Mouse (Mus musculus) forebrain, embryonic 14.5 days (tissue): ENCODE results near the gene Rpl9-ps1. TPM values are rescaled to one million over a fixed set of nuclear protein-coding genes. Genes with fewer than 3 reads are reported as not detected.

Source experiments
- ATAC-seq: fragments of 200-750 bp; cut with Nextera tagmentation; 2 replicates; pipeline ENCODE4 v1.8.0; 2017; ENCODE audit warnings: mild to moderate bottlenecking, moderate library complexity
- DNase-seq: peaks from one replicate; pipeline ENCODE4 v3.0.0-alpha.2; 2015; ENCODE audit warnings: low spot score
- H3K27ac ChIP-seq: fragments of 300-500 bp; sonication (generic); 2 replicates; pipeline ENCODE4 v1.5.1; 2014; ENCODE audit warnings: low read depth, mild to moderate bottlenecking, control low read depth, low read length, moderate library complexity
- H3K27me3 ChIP-seq: fragments of 300-500 bp; sonication (generic); replicated peaks from 2 replicates; pipeline ENCODE4 v1.6.1; 2014; ENCODE audit warnings: low read length, control low read depth, mixed read lengths; ENCODE audit not compliant: control insufficient read depth, insufficient read depth
- H3K36me3 ChIP-seq: fragments of 300-500 bp; sonication (generic); 2 replicates; pipeline ENCODE4 v1.6.1; 2014; ENCODE audit warnings: low read length, control low read depth; ENCODE audit not compliant: control insufficient read depth, insufficient read depth
- H3K4me1 ChIP-seq: fragments of 300-500 bp; sonication (generic); 2 replicates; pipeline ENCODE4 v1.6.1; 2014; ENCODE audit warnings: antibody characterized with exemption, low read length, control low read depth; ENCODE audit not compliant: control insufficient read depth, insufficient read depth
- H3K4me2 ChIP-seq: fragments of 300-500 bp; sonication (generic); 2 replicates; pipeline ENCODE4 v1.6.1; 2014; ENCODE audit warnings: mild to moderate bottlenecking, control low read depth, low read length
- H3K4me3 ChIP-seq: fragments of 300-500 bp; sonication (generic); 2 replicates; pipeline ENCODE4 v1.5.1; 2014; ENCODE audit warnings: low read depth, low read length, control low read depth
- H3K9ac ChIP-seq: fragments of 300-500 bp; sonication (generic); 2 replicates; pipeline ENCODE4 v1.6.1; 2014; ENCODE audit warnings: mild to moderate bottlenecking, low read length, control low read depth, moderate library complexity
- H3K9me3 ChIP-seq: fragments of 300-500 bp; sonication (generic); replicated peaks from 2 replicates; pipeline ENCODE4 v1.6.1; 2016; ENCODE audit warnings: low read length, control low read depth, mixed read lengths; ENCODE audit not compliant: control insufficient read depth
- WGBS: fragments of 180-500 bp; shearing (Covaris S2); extraction: QIAGEN DNeasy Blood & Tissue Kit; methylation state at CpG from one replicate; pipeline ENCODE4 v1.1.7; 2014; 5-methylcytosine and 5-hydroxymethylcytosine counted together
- polyA plus RNA-seq: library from polyadenylated mRNA; unstranded; fragments of >200 nt; fragmentation: Nextera tagmentation; extraction: Ambion mirVana; gene quantifications from 2 replicates; pipeline ENCODE4 v1.2.1, GENCODE M21; 2014

Gene Rpl9-ps1
- polyA plus RNA-seq, 1 experiment from 2014 or later = not detected

- Histone ChIP-seq H3K4me1 (no peaks in the 10 kb centered on the region), H3K4me2 (no peak overlapping the region), H3K4me3 (no peak overlapping the region), H3K27ac (no peak overlapping the region), H3K27me3 (no peaks in the 10 kb centered on the region), H3K9ac (no peak overlapping the region), H3K9me3 (no peaks in the 10 kb centered on the region), H3K36me3 (no peaks in the 10 kb centered on the region)
- WGBS = 32% methylated on average over 4 of the region's 4 CpGs
- DNase-seq (peak; percentile 40), ATAC-seq (no peak)
Observed at GRCm38 (mm10) chr11:83634425-83634824, 11.0 kb downstream of the Rpl9-ps1 start.

- Histone ChIP-seq H3K9me3 (no peaks in the 10 kb centered on the region), H3K4me3 (no peak overlapping the region), H3K4me1 (no peaks in the 10 kb centered on the region), H3K27ac (no peak overlapping the region), H3K4me2 (no peak overlapping the region), H3K36me3 (no peaks in the 10 kb centered on the region), H3K9ac (no peak overlapping the region), H3K27me3 (no peaks in the 10 kb centered on the region)
- 82% methylated on average over 4 of the region's 4 CpGs for whole genome bisulfite sequencing
- ATAC-seq (no peak), DNase-seq (no peak)
Observed at GRCm38 (mm10) chr11:83632744-83633143, 12.7 kb downstream of the Rpl9-ps1 start.

- no peaks in the 10 kb centered on the region for H3K36me3 ChIP-seq
- no peak overlapping the region for H3K4me3 ChIP-seq
- H3K9ac ChIP-seq = no peak overlapping the region
- H3K4me1 ChIP-seq = no peaks in the 10 kb centered on the region
- no peak overlapping the region for H3K27ac ChIP-seq
- no peaks in the 10 kb centered on the region for H3K27me3 ChIP-seq
- 85% methylated on average over 2 of the region's 2 CpGs for WGBS
- H3K9me3 ChIP-seq = no peaks in the 10 kb centered on the region
- ATAC-seq (no peak), DNase-seq (no peak)
- H3K4me2 ChIP-seq = no peak overlapping the region
Observed at GRCm38 (mm10) chr11:83631065-83631464, 14.4 kb downstream of the Rpl9-ps1 start.

GRCm38 (mm10) chr11:83630630-83631029 is 14.8 kb downstream of the Rpl9-ps1 start:
- Histone ChIP-seq H3K9me3 (no peaks in the 10 kb centered on the region), H3K4me1 (no peaks in the 10 kb centered on the region), H3K4me2 (no peak overlapping the region), H3K36me3 (no peaks in the 10 kb centered on the region), H3K9ac (no peak overlapping the region), H3K27me3 (no peaks in the 10 kb centered on the region), H3K4me3 (no peak overlapping the region), H3K27ac (no peak overlapping the region)
- no peak for DNase-seq
- 95% methylated on average over 1 of the region's 1 CpGs for WGBS
- ATAC-seq = no peak

GRCm38 (mm10) chr11:83628808-83629207 is 16.6 kb downstream of the Rpl9-ps1 start:
- Histone ChIP-seq H3K4me3 (no peak overlapping the region), H3K27me3 (no peaks in the 10 kb centered on the region), H3K9me3 (no peaks in the 10 kb centered on the region), H3K27ac (no peak overlapping the region), H3K36me3 (no peaks in the 10 kb centered on the region), H3K9ac (no peak overlapping the region), H3K4me1 (no peaks in the 10 kb centered on the region), H3K4me2 (no peak overlapping the region)
- ATAC-seq (no peak), DNase-seq (no peak)
- 89% methylated on average over 9 of the region's 9 CpGs for WGBS

- WGBS = 90% methylated on average over 3 of the region's 3 CpGs
- ATAC-seq (no peak), DNase-seq (no peak)
- H3K4me3 ChIP-seq = no peak overlapping the region
- H3K9me3 ChIP-seq = no peaks in the 10 kb centered on the region
- no peaks in the 10 kb centered on the region for H3K27me3 ChIP-seq
- H3K9ac ChIP-seq = no peak overlapping the region
- H3K27ac ChIP-seq = no peak overlapping the region
- no peak overlapping the region for H3K4me2 ChIP-seq
- H3K4me1 ChIP-seq = no peaks in the 10 kb centered on the region
- H3K36me3 ChIP-seq = no peaks in the 10 kb centered on the region
Observed at GRCm38 (mm10) chr11:83623586-83623985, 21.8 kb downstream of the Rpl9-ps1 start.

GRCm38 (mm10) chr11:83619037-83619436 is 26.4 kb downstream of the Rpl9-ps1 start:
- Histone ChIP-seq H3K9me3 (no peaks in the 10 kb centered on the region), H3K4me1 (no peaks in the 10 kb centered on the region), H3K9ac (no peak overlapping the region), H3K27ac (no peak overlapping the region), H3K27me3 (no peaks in the 10 kb centered on the region), H3K4me3 (no peak overlapping the region), H3K36me3 (no peaks in the 10 kb centered on the region), H3K4me2 (no peak overlapping the region)
- ATAC-seq (no peak), DNase-seq (no peak)
- WGBS = 96% methylated on average over 1 of the region's 1 CpGs

GRCm38 (mm10) chr11:83618238-83618637 is 27.2 kb downstream of the Rpl9-ps1 start:
- H3K27ac ChIP-seq = no peak overlapping the region
- no peak for DNase-seq
- no peaks in the 10 kb centered on the region for H3K9me3 ChIP-seq
- no peaks in the 10 kb centered on the region for H3K36me3 ChIP-seq
- no peak overlapping the region for H3K4me3 ChIP-seq
- no peaks in the 10 kb centered on the region for H3K4me1 ChIP-seq
- no peak overlapping the region for H3K9ac ChIP-seq
- H3K27me3 ChIP-seq = no peaks in the 10 kb centered on the region
- no peak for ATAC-seq
- 56% methylated on average over 5 of the region's 5 CpGs for WGBS
- H3K4me2 ChIP-seq = no peak overlapping the region

- H3K9me3 ChIP-seq = no peaks in the 10 kb centered on the region
- ATAC-seq (no peak), DNase-seq (no peak)
- H3K9ac ChIP-seq = no peak overlapping the region
- no peaks in the 10 kb centered on the region for H3K36me3 ChIP-seq
- 95% methylated on average over 1 of the region's 1 CpGs for WGBS
- H3K27ac ChIP-seq = no peak overlapping the region
- no peaks in the 10 kb centered on the region for H3K4me1 ChIP-seq
- H3K27me3 ChIP-seq = no peaks in the 10 kb centered on the region
- no peak overlapping the region for H3K4me2 ChIP-seq
- H3K4me3 ChIP-seq = no peak overlapping the region
Observed at GRCm38 (mm10) chr11:83616586-83616985, 28.8 kb downstream of the Rpl9-ps1 start.
